Mouse (Mus musculus) C2C12 (cell line): Measurements from ENCODE around the gene Nkx2-3.

ENCODE experiments used
- CEBPB ChIP-seq: IDR thresholded peaks from one replicate; pipeline ENCODE4 v1.6.1; 2011; ENCODE audit warnings: low read depth, mild to moderate bottlenecking, control low read depth, moderate library complexity
- CTCF ChIP-seq: IDR thresholded peaks from one replicate; pipeline ENCODE4 v1.5.1; 2011; ENCODE audit not compliant: control insufficient read depth, insufficient read depth, insufficient read length
- FOSL1 ChIP-seq: IDR thresholded peaks from one replicate; pipeline ENCODE4 v1.8.0; 2011; ENCODE audit warnings: mild to moderate bottlenecking, low read length; ENCODE audit not compliant: poor library complexity, insufficient read depth, severe bottlenecking
- MAX ChIP-seq: IDR thresholded peaks from one replicate; pipeline ENCODE4 v1.6.1; 2011; ENCODE audit warnings: mild to moderate bottlenecking, control low read depth
- MYOD1 ChIP-seq: IDR thresholded peaks from one replicate; pipeline ENCODE4 v1.6.1; 2011; ENCODE audit warnings: low read depth; ENCODE audit not compliant: control insufficient read depth, insufficient read length
- MYOG ChIP-seq: IDR thresholded peaks from one replicate; pipeline ENCODE4 v1.6.1; 2011; ENCODE audit not compliant: control insufficient read depth, insufficient read length; ENCODE audit errors: extremely low read depth
- USF1 ChIP-seq: IDR thresholded peaks from one replicate; pipeline ENCODE4 v1.6.1; 2011; ENCODE audit warnings: low read depth, mild to moderate bottlenecking, control low read depth, moderate library complexity

DNA sequence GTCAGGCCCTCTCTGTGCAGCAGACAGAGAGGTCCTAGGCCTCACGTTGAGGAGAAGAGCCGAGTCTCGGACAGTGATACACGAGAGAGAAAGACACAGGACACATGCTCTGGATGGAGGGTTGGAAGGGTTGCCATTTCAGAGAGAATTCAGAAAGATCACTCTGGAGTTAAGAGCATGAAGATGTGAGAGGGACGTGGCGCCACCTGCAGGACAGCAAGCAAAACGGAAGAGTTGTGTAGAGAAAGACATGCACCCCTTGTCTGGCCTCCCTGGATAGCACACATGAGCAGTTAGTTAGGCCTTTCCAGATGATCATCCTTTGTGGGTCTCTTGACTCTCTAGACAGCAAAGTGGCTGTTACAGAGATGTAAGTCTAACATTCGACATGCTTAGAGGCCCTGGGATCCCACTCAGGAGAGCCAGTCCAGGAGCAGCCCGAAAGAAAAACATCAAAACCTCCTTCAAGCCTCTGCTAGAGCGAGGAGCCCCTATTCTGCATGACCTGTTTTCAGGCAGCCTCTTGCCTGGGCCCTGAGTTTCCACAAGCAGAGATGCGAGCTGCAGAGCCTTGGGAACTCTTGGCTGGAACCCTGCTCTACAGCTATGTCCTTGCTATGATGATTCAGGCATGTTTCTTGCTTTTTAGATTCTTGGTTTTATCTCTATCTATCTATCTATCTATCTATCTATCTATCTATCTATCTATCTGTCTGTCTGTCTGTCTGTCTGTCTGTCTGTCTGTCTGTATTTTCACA is 43.8 kb downstream of the Nkx2-3 start:
- TF ChIP-seq CTCF (peak; percentile 68), USF1 (no peak), MAX (no peak), CEBPB (no peak), MYOD1 (no peak), FOSL1 (no peak), MYOG (no peak)
